In genomic region chr5:30012726-30013503, GRCm38 (mm10) we compare ENCODE assay signal across 8 mouse cellular contexts. TPM values are rescaled to one million over a fixed set of nuclear protein-coding genes. Genes with fewer than 3 reads are reported as not detected.
A peak's percentile ranks its signal among the peaks of the same experiment; 100 is the strongest.
DNase-seq lines count a peak whose midpoint lies in the region; ATAC-seq and TF ChIP-seq lines count a peak whose summit lies in the region.

TSS of gene Il6 (plus strand) at chr5:30013114.

- TF ChIP-seq RAD21 in MEL (IDR thresholded peaks at IDR 0.05; ENCODE audit: low read depth, low read length) = peak; percentile 56

- peaks cover 9 to 19% of the 10 kb centered on the region in 2 experiments for H3K4me1 ChIP-seq in MEL (ENCODE audit: control insufficient read depth in 1 of 2, insufficient read depth in 2 of 2, low read length in 2 of 2)
- peaks cover 10% of the 10 kb centered on the region; the same call in 1 of the 2 replicates for H3K4me1 ChIP-seq in embryonic facial prominence, embryonic 15.5 days
- H3K4me1 ChIP-seq in heart, embryonic 14.5 days (ENCODE audit: control insufficient read depth in 2 of 2, insufficient read depth in 2 of 2, low read length in 2 of 2) = peaks cover 2 to 5% of the 10 kb centered on the region in 2 experiments
- H3K4me1 ChIP-seq in small intestine, adult 2 months (ENCODE audit: control insufficient read depth, insufficient read depth, insufficient read length, low read length) = no peaks in the 10 kb centered on the region; the same call in 1 of the 2 replicates

- TF ChIP-seq CTCF in MEL (IDR thresholded peaks at IDR 0.05 in 2 of 3, conservative IDR thresholded peaks at IDR 0.05 in 1 of 3; ENCODE audit: control insufficient read depth in 1 of 3, insufficient read depth in 1 of 3, low read depth in 2 of 3, low read length in 3 of 3, poor library complexity in 1 of 3, severe bottlenecking in 1 of 3) = peak; percentile 43 to 73 (median 44); a peak in 5 of 6 replicates
- TF ChIP-seq CTCF in layer of hippocampus, adult 2 months (conservative IDR thresholded peaks at IDR 0.05) = peak; percentile 76
- peak; percentile 45; the same call in 1 of the 2 replicates for TF ChIP-seq CTCF in small intestine, adult 2 months (IDR thresholded peaks at IDR 0.05; ENCODE audit: extremely low read depth, insufficient read length, insufficient replicate concordance, low read depth, low read length)

- peaks cover 0 to 20% of the 10 kb centered on the region in 2 experiments; a peak in 2 of 4 replicates for H3K36me3 ChIP-seq in MEL (ENCODE audit: control insufficient read depth in 1 of 2, insufficient read depth in 2 of 2, low read length in 2 of 2)
- no peaks in the 10 kb centered on the region for H3K36me3 ChIP-seq in embryonic facial prominence, embryonic 15.5 days
- H3K36me3 ChIP-seq in heart, embryonic 14.5 days (ENCODE audit: control insufficient read depth, insufficient read depth, low read length) = no peaks in the 10 kb centered on the region
- no peaks in the 10 kb centered on the region for H3K36me3 ChIP-seq in small intestine, adult 2 months (ENCODE audit: control insufficient read depth, insufficient read depth, low read length)

- H3K79me2 ChIP-seq in MEL (ENCODE audit: control insufficient read depth, insufficient read depth, low read length, poor library complexity) = no peaks in the 10 kb centered on the region

- WGBS in embryonic facial prominence, embryonic 15.5 days = 35% methylated on average over 16 of the region's 16 CpGs
- 44% methylated on average over 16 of the region's 16 CpGs for WGBS in heart, embryonic 14.5 days
- 26% methylated on average over 16 of the region's 16 CpGs for WGBS in small intestine, adult 2 months

- H3K27me3 ChIP-seq in MEL (ENCODE audit: control insufficient read depth in 1 of 2, insufficient read depth in 2 of 2, low read length in 2 of 2) = 0 out of 4 replicates have a peak, but pooled peaks cover 0 to 1% of the 10 kb centered on the region in 2 experiments
- H3K27me3 ChIP-seq in embryonic facial prominence, embryonic 15.5 days = no peaks in the 10 kb centered on the region
- H3K27me3 ChIP-seq in heart, embryonic 14.5 days (ENCODE audit: control insufficient read depth, insufficient read depth, low read length) = no peaks in the 10 kb centered on the region
- H3K27me3 ChIP-seq in small intestine, adult 2 months (ENCODE audit: control insufficient read depth, insufficient read depth, low read length) = no peaks in the 10 kb centered on the region

- peak within 1 kb of the TSS; percentile 4 to 9; a peak in 2 of 4 replicates for H3K4me3 ChIP-seq in MEL (ENCODE audit: control insufficient read depth in 1 of 2, insufficient read depth in 1 of 2, low read depth in 2 of 2, low read length in 2 of 2)
- H3K4me3 ChIP-seq in embryonic facial prominence, embryonic 15.5 days (replicated peaks) = no peak within 1 kb of the TSS
- no peak within 1 kb of the TSS for H3K4me3 ChIP-seq in heart, embryonic 14.5 days (ENCODE audit: control insufficient read depth in 1 of 2, insufficient read depth in 1 of 2, low read depth in 1 of 2, low read length in 2 of 2)
- H3K4me3 ChIP-seq in layer of hippocampus, adult 2 months = peak within 1 kb of the TSS; percentile 27
- no peak within 1 kb of the TSS for H3K4me3 ChIP-seq in small intestine, adult 2 months (ENCODE audit: low read depth, low read length)

- H3K27ac ChIP-seq in MEL (ENCODE audit: control insufficient read depth, low read depth, low read length) = no peak within 1 kb of the TSS
- H3K27ac ChIP-seq in embryonic facial prominence, embryonic 15.5 days (replicated peaks) = no peak within 1 kb of the TSS
- 0 out of 4 replicates have a peak within 1 kb of the TSS, but pooled peaks of 1 of the 2 experiments have one; percentile 4 for H3K27ac ChIP-seq in heart, embryonic 14.5 days (replicated peaks in 1 of 2; ENCODE audit: control insufficient read depth in 1 of 2, insufficient read depth in 1 of 2, low read depth in 2 of 2, low read length in 2 of 2)
- H3K27ac ChIP-seq in layer of hippocampus, adult 2 months = no peak within 1 kb of the TSS
- no peak within 1 kb of the TSS for H3K27ac ChIP-seq in small intestine, adult 2 months (ENCODE audit: insufficient read depth, low read depth, low read length)

- TF ChIP-seq POLR2A in MEL (IDR thresholded peaks at IDR 0.05; ENCODE audit: control insufficient read depth in 1 of 2, insufficient read depth in 1 of 2, low read depth in 1 of 2, low read length in 2 of 2, poor library complexity in 1 of 2) = no peak
- no peak for TF ChIP-seq POLR2A in small intestine, adult 2 months (IDR thresholded peaks at IDR 0.05; ENCODE audit: low read depth, low read length)

- no peaks in the 10 kb centered on the region for H3K9me3 ChIP-seq in MEL (replicated peaks; ENCODE audit: insufficient read depth, low read length)
- H3K9me3 ChIP-seq in embryonic facial prominence, embryonic 15.5 days (replicated peaks) = no peaks in the 10 kb centered on the region
- no peaks in the 10 kb centered on the region for H3K9me3 ChIP-seq in heart, embryonic 14.5 days (ENCODE audit: control insufficient read depth, low read length)

- DNase-seq in MEL (ENCODE audit: low read depth, low spot score) = peak; percentile 97
- peak; percentile 89 for DNase-seq in adrenal gland, postnatal 14 days
- peak; percentile 90 to 92 for DNase-seq in layer of hippocampus, adult 2 months (ENCODE audit: low spot score in 2 of 2)
- DNase-seq in lung, postnatal 10 days = peak; percentile 93
- DNase-seq in T-cell, adult 2 months (ENCODE audit: low spot score) = no peak

- peak; percentile 81 to 93 for TF ChIP-seq EP300 in MEL (IDR thresholded peaks at IDR 0.05; ENCODE audit: low read depth in 1 of 2, low read length in 2 of 2)

- ATAC-seq in embryonic facial prominence, embryonic 15.5 days (ENCODE audit: insufficient number of reproducible peaks, low FRiP score, low TSS enrichment, low read depth) = 0 out of 2 replicates have a peak, but pooled peaks have one; percentile 34
- peak; percentile 66 for ATAC-seq in heart, embryonic 14.5 days (ENCODE audit: insufficient number of reproducible peaks, insufficient read depth, low FRiP score, low read depth)

- H3K4me2 ChIP-seq in embryonic facial prominence, embryonic 15.5 days (replicated peaks) = 0 out of 2 replicates have a peak within 1 kb of the TSS, but pooled peaks have one; percentile 8
- peak within 1 kb of the TSS; percentile 37 for H3K4me2 ChIP-seq in heart, embryonic 14.5 days (ENCODE audit: low read length)

- H3K9ac ChIP-seq in MEL (ENCODE audit: control insufficient read depth, low read depth, low read length, poor library complexity, severe bottlenecking) = no peak within 1 kb of the TSS
- H3K9ac ChIP-seq in embryonic facial prominence, embryonic 15.5 days = no peak within 1 kb of the TSS
- no peak within 1 kb of the TSS for H3K9ac ChIP-seq in heart, embryonic 14.5 days (ENCODE audit: low read length)

TF ChIP-seq in MEL, 35 proteins besides CTCF, POLR2A, EP300 and RAD21 (continues in another document):
- TF ChIP-seq BHLHE40 (IDR thresholded peaks at IDR 0.05; ENCODE audit: borderline replicate concordance, low read depth, low read length) = peak; percentile 71
- no peak for TF ChIP-seq POLR2AphosphoS5 (IDR thresholded peaks at IDR 0.05; ENCODE audit: borderline replicate concordance, low read depth, low read length)
- TF ChIP-seq ELF1 (IDR thresholded peaks at IDR 0.05; ENCODE audit: low read depth, low read length) = no peak
- TF ChIP-seq ETS1 (IDR thresholded peaks at IDR 0.05; ENCODE audit: low read depth, low read length) = peak; percentile 80
- peak; percentile 73 for TF ChIP-seq MAX (IDR thresholded peaks at IDR 0.05; ENCODE audit: low read length)
- peak; percentile 88 for TF ChIP-seq RCOR1 (IDR thresholded peaks at IDR 0.05; ENCODE audit: low read depth, low read length)
- TF ChIP-seq TAL1 (IDR thresholded peaks at IDR 0.05; ENCODE audit: low read length) = peak; percentile 60
- TF ChIP-seq TCF12 (IDR thresholded peaks at IDR 0.05; ENCODE audit: low read depth, low read length) = peak; percentile 85
- no peak for TF ChIP-seq MEF2A (IDR thresholded peaks at IDR 0.05; ENCODE audit: extremely low read depth, insufficient replicate concordance, low read depth, low read length, poor library complexity, severe bottlenecking)
- TF ChIP-seq ZNF384 (IDR thresholded peaks at IDR 0.05; ENCODE audit: low read depth, low read length) = 0 out of 2 replicates have a peak, but pooled peaks have one; percentile 49
- no peak for TF ChIP-seq USF1 (IDR thresholded peaks at IDR 0.05; ENCODE audit: low read depth, low read length)
- TF ChIP-seq CHD2 (IDR thresholded peaks at IDR 0.05; ENCODE audit: low read length) = no peak
- no peak for TF ChIP-seq E2F4 (IDR thresholded peaks at IDR 0.05; ENCODE audit: borderline replicate concordance, low read depth, low read length)
- 0 out of 2 replicates have a peak, but pooled peaks have one; percentile 26 for TF ChIP-seq TBP (IDR thresholded peaks at IDR 0.05; ENCODE audit: low read depth, low read length)
- peak; percentile 51; the same call in 1 of the 2 replicates for TF ChIP-seq MYC (IDR thresholded peaks at IDR 0.05; ENCODE audit: low read depth, low read length)
- TF ChIP-seq HCFC1 (IDR thresholded peaks at IDR 0.05; ENCODE audit: low read depth, low read length) = peak; percentile 34; the same call in 1 of the 2 replicates
- TF ChIP-seq GATA1 (IDR thresholded peaks at IDR 0.05; ENCODE audit: low read depth, low read length) = peak; percentile 72; the same call in 1 of the 2 replicates
- peak; percentile 77; the same call in 1 of the 2 replicates for TF ChIP-seq MXI1 (IDR thresholded peaks at IDR 0.05; ENCODE audit: low read depth, low read length)
- TF ChIP-seq MAZ (IDR thresholded peaks at IDR 0.05; ENCODE audit: low read depth, low read length) = peak; percentile 85; the same call in 1 of the 2 replicates
- peak; percentile 80 for TF ChIP-seq SMC3 (IDR thresholded peaks at IDR 0.05; ENCODE audit: low read depth, low read length)
- no peak for TF ChIP-seq ZKSCAN1 (IDR thresholded peaks at IDR 0.05; ENCODE audit: low read depth, low read length)
- 0 out of 2 replicates have a peak, but pooled peaks have one; percentile 13 for TF ChIP-seq NRF1 (IDR thresholded peaks at IDR 0.05; ENCODE audit: insufficient read depth, low read depth, low read length, poor library complexity, severe bottlenecking)
- 0 out of 2 replicates have a peak, but pooled peaks have one; percentile 31 for TF ChIP-seq JUND (IDR thresholded peaks at IDR 0.05; ENCODE audit: low read depth, low read length)

RNA-seq across cellular contexts. Expression of gene Il6, which starts in this region (rescaled TPM):
- total RNA-seq in MEL (2012; rRNA removed) = not detected in 2 replicates
- polyA plus RNA-seq in MEL (2012; ENCODE audit: insufficient read depth in 1 of 2, insufficient read length in 2 of 2, low read depth in 1 of 2, low replicate concordance in 2 of 2, missing spikeins in 1 of 2) = not detected
- total RNA-seq in adrenal gland, postnatal 14 days (2021) = not detected in 2 replicates
- polyA plus RNA-seq in embryonic facial prominence, embryonic 15.5 days (2015; fragmentation: Nextera tagmentation; extraction: Ambion mirVana) = 0.25 and 0.29 TPM in 2 replicates
- 0.28 and 0.36 TPM in 2 replicates for polyA plus RNA-seq in heart, embryonic 14.5 days (2014; fragmentation: Nextera tagmentation; extraction: Ambion mirVana)
- total RNA-seq in layer of hippocampus, adult 2 months (2021) = not detected
- not detected in 2 replicates for polyA plus RNA-seq in small intestine, adult 2 months (2012; rRNA removed)

Comparison
In these comparisons a context has a peak if more than half of its experiments do, and no peak if none do; other contexts are left out.
1. Peak in DNase-seq and H3K4me3 ChIP-seq in MEL; RNA of the gene not detected or under 1 TPM.
2. Peak in DNase-seq in adrenal gland, postnatal 14 days; RNA of the gene not detected or under 1 TPM.
3. Peak in ATAC-seq and H3K4me2 ChIP-seq in embryonic facial prominence, embryonic 15.5 days; RNA of the gene not detected or under 1 TPM.
4. Peak in ATAC-seq and H3K4me2 ChIP-seq in heart, embryonic 14.5 days; RNA of the gene not detected or under 1 TPM.
5. Peak in DNase-seq and H3K4me3 ChIP-seq in layer of hippocampus, adult 2 months; RNA of the gene not detected or under 1 TPM.